Mouse (Mus musculus) midbrain, embryonic 16.5 days (tissue): ENCODE results near the gene Mrpl38. TPM values are rescaled to one million over a fixed set of nuclear protein-coding genes. Genes with fewer than 3 reads are reported as not detected.

Experiments
- ATAC-seq: fragments of 200-750 bp; cut with Nextera tagmentation; 2 replicates; pipeline ENCODE4 v1.8.0; 2017; ENCODE audit warnings: moderate TSS enrichment
- H3K27ac ChIP-seq: fragments of 300-500 bp; sonication (generic); 2 replicates; pipeline ENCODE4 v1.5.1; 2014; ENCODE audit warnings: mild to moderate bottlenecking, low read length, mixed read lengths
- H3K27me3 ChIP-seq: fragments of 300-500 bp; sonication (generic); 2 replicates; pipeline ENCODE4 v1.6.1; 2014; ENCODE audit warnings: low read depth, low read length, mixed read lengths; ENCODE audit not compliant: control insufficient read depth, insufficient read depth
- H3K36me3 ChIP-seq: fragments of 300-500 bp; sonication (generic); 2 replicates; pipeline ENCODE4 v1.6.1; 2014; ENCODE audit warnings: mild to moderate bottlenecking, low read length, moderate library complexity, mixed read lengths; ENCODE audit not compliant: control insufficient read depth, insufficient read depth
- H3K4me1 ChIP-seq: fragments of 300-500 bp; sonication (generic); 2 replicates; pipeline ENCODE4 v1.6.1; 2014; ENCODE audit warnings: mild to moderate bottlenecking, low read length, mixed read lengths; ENCODE audit not compliant: control insufficient read depth, insufficient read depth
- H3K4me2 ChIP-seq: fragments of 300-500 bp; sonication (generic); 2 replicates; pipeline ENCODE4 v1.6.1; 2014; ENCODE audit warnings: mild to moderate bottlenecking, low read length, mixed read lengths
- H3K4me3 ChIP-seq: fragments of 300-500 bp; sonication (generic); 2 replicates; pipeline ENCODE4 v1.5.1; 2014; ENCODE audit warnings: low read depth, mild to moderate bottlenecking, low read length, moderate library complexity, mixed read lengths
- H3K9ac ChIP-seq: fragments of 300-500 bp; sonication (generic); 2 replicates; pipeline ENCODE4 v1.6.1; 2014; ENCODE audit warnings: low read depth, low read length, mixed read lengths
- H3K9me3 ChIP-seq: fragments of 300-500 bp; sonication (generic); replicated peaks from 2 replicates; pipeline ENCODE4 v1.6.1; 2014; ENCODE audit warnings: mild to moderate bottlenecking, low read length, mixed read lengths; ENCODE audit not compliant: control insufficient read depth, poor library complexity, severe bottlenecking
- WGBS: fragments of 180-500 bp; shearing (Covaris S2); extraction: QIAGEN DNeasy Blood & Tissue Kit; methylation state at CpG from one replicate; pipeline ENCODE4 v1.1.7; 2014; 5-methylcytosine and 5-hydroxymethylcytosine counted together
- polyA plus RNA-seq: library from polyadenylated mRNA; unstranded; fragments of >200 nt; fragmentation: Nextera tagmentation; extraction: Ambion mirVana; gene quantifications from 2 replicates; pipeline ENCODE4 v1.2.1, GENCODE M21; 2015

Mrpl38 gene
- polyA plus RNA-seq, 1 experiment from 2014 or later = 84.6 TPM

- no peaks in the 10 kb centered on the region for H3K9me3 ChIP-seq
- H3K4me1 ChIP-seq = no peaks in the 10 kb centered on the region
- no peak overlapping the region for H3K4me3 ChIP-seq
- H3K36me3 ChIP-seq = peaks cover 80% of the 10 kb centered on the region
- no peak overlapping the region for H3K4me2 ChIP-seq
- ATAC-seq = no peak
- no peak overlapping the region for H3K9ac ChIP-seq
- no peak overlapping the region for H3K27ac ChIP-seq
- H3K27me3 ChIP-seq = no peaks in the 10 kb centered on the region
- 67% methylated on average over 20 of the region's 20 CpGs for WGBS
Measured at GRCm38 (mm10) chr11:116148761-116149221, 10.1 kb upstream of the Mrpl38 start.

GRCm38 (mm10) chr11:116146294-116146985 lies 7.8 kb upstream of the Mrpl38 start:
- 0 out of 2 replicates have a peak, but pooled peaks have one; percentile 12 for ATAC-seq
- Histone ChIP-seq H3K9me3 (no peaks in the 10 kb centered on the region), H3K4me3 (no peak overlapping the region), H3K4me1 (no peaks in the 10 kb centered on the region), H3K4me2 (no peak overlapping the region), H3K27me3 (no peaks in the 10 kb centered on the region), H3K9ac (no peak overlapping the region), H3K27ac (no peak overlapping the region), H3K36me3 (peaks cover 64% of the 10 kb centered on the region)
- WGBS = 74% methylated on average over 25 of the region's 25 CpGs

- Histone ChIP-seq H3K4me3 (no peak overlapping the region), H3K9ac (no peak overlapping the region), H3K4me1 (no peaks in the 10 kb centered on the region), H3K27me3 (no peaks in the 10 kb centered on the region), H3K27ac (peak overlapping the region; percentile 35; the same call in 1 of the 2 replicates), H3K4me2 (no peak overlapping the region), H3K36me3 (peaks cover 57% of the 10 kb centered on the region), H3K9me3 (no peaks in the 10 kb centered on the region)
- ATAC-seq = no peak
- WGBS = 57% methylated on average over 18 of the region's 18 CpGs
Measured at GRCm38 (mm10) chr11:116145481-116146293, 7.0 kb upstream of the Mrpl38 start.

- no peaks in the 10 kb centered on the region for H3K9me3 ChIP-seq
- H3K4me1 ChIP-seq = no peaks in the 10 kb centered on the region
- no peaks in the 10 kb centered on the region for H3K27me3 ChIP-seq
- no peak overlapping the region for H3K27ac ChIP-seq
- H3K9ac ChIP-seq = no peak overlapping the region
- no peak for ATAC-seq
- peaks cover 39% of the 10 kb centered on the region for H3K36me3 ChIP-seq
- H3K4me3 ChIP-seq = no peak overlapping the region
- no peak overlapping the region for H3K4me2 ChIP-seq
- 81% methylated on average over 3 of the region's 3 CpGs for WGBS
Measured at GRCm38 (mm10) chr11:116143468-116143867, 4.8 kb upstream of the Mrpl38 start.

- 79% methylated on average over 10 of the region's 10 CpGs for WGBS
- Histone ChIP-seq H3K9ac (no peak overlapping the region), H3K27ac (no peak overlapping the region), H3K9me3 (no peaks in the 10 kb centered on the region), H3K27me3 (no peaks in the 10 kb centered on the region), H3K4me1 (peaks cover 5% of the 10 kb centered on the region; the same call in 1 of the 2 replicates), H3K4me3 (no peak overlapping the region), H3K36me3 (peaks cover 29% of the 10 kb centered on the region), H3K4me2 (no peak overlapping the region)
- ATAC-seq = no peak
Measured at GRCm38 (mm10) chr11:116142211-116142991, 3.7 kb upstream of the Mrpl38 start.

GRCm38 (mm10) chr11:116138096-116138467 lies 586 bp downstream of the Mrpl38 start:
- Histone ChIP-seq H3K9ac (peak overlapping the region; percentile 77), H3K27me3 (no peaks in the 10 kb centered on the region), H3K4me2 (peak overlapping the region; percentile 59), H3K4me1 (peaks cover 5% of the 10 kb centered on the region; the same call in 1 of the 2 replicates), H3K4me3 (peak overlapping the region; percentile 72), H3K9me3 (no peaks in the 10 kb centered on the region), H3K36me3 (peaks cover 10% of the 10 kb centered on the region; the same call in 1 of the 2 replicates), H3K27ac (peak overlapping the region; percentile 72)
- WGBS = 2% methylated on average over 20 of the region's 20 CpGs
- ATAC-seq = peak; percentile 19

- Histone ChIP-seq H3K4me1 (peaks cover 16% of the 10 kb centered on the region), H3K4me2 (no peak overlapping the region), H3K27ac (no peak overlapping the region), H3K9me3 (no peaks in the 10 kb centered on the region), H3K36me3 (peaks cover 11% of the 10 kb centered on the region), H3K4me3 (no peak overlapping the region), H3K27me3 (no peaks in the 10 kb centered on the region), H3K9ac (no peak overlapping the region)
- 87% methylated on average over 10 of the region's 10 CpGs for WGBS
- no peak for ATAC-seq
Measured at GRCm38 (mm10) chr11:116134171-116134570, 4.5 kb downstream of the Mrpl38 start.

GRCm38 (mm10) chr11:116133497-116133896 lies 5.2 kb downstream of the Mrpl38 start:
- no peak for ATAC-seq
- Histone ChIP-seq H3K9ac (no peak overlapping the region), H3K4me1 (peaks cover 16% of the 10 kb centered on the region), H3K9me3 (no peaks in the 10 kb centered on the region), H3K4me2 (no peak overlapping the region), H3K4me3 (no peak overlapping the region), H3K27ac (no peak overlapping the region), H3K27me3 (no peaks in the 10 kb centered on the region), H3K36me3 (peaks cover 11% of the 10 kb centered on the region)
- 80% methylated on average over 5 of the region's 5 CpGs for WGBS
